Mouse (Mus musculus) MN1 (cell line): ENCODE measurements around the gene Ssh1.
A peak's percentile ranks its signal among the peaks of the same experiment; 100 is the strongest.

Source experiments
- DNase-seq: peaks from one replicate; pipeline ENCODE4 v3.0.0-alpha.2; 2016; ENCODE audit warnings: low spot score

The Ssh1 gene

GRCm38 (mm10) chr5:113965659-113966185 lies 28.0 kb downstream of the Ssh1 start:
- DNase-seq, result no peak

GRCm38 (mm10) chr5:113964972-113965371 lies 28.7 kb downstream of the Ssh1 start:
- no peak for DNase-seq

GRCm38 (mm10) chr5:113961776-113962175 lies 31.9 kb downstream of the Ssh1 start:
- no peak for DNase-seq

GRCm38 (mm10) chr5:113960416-113960815 lies 33.3 kb downstream of the Ssh1 start:
- DNase-seq, result no peak

GRCm38 (mm10) chr5:113959039-113959438 lies 34.7 kb downstream of the Ssh1 start:
- no peak for DNase-seq

GRCm38 (mm10) chr5:113956510-113956909 lies 37.2 kb downstream of the Ssh1 start:
- peak; percentile 88 for DNase-seq

GRCm38 (mm10) chr5:113955691-113956090 lies 38.0 kb downstream of the Ssh1 start:
- no peak for DNase-seq

GRCm38 (mm10) chr5:113955281-113955680 lies 38.4 kb downstream of the Ssh1 start:
- DNase-seq, result no peak

GRCm38 (mm10) chr5:113954421-113954820 lies 39.3 kb downstream of the Ssh1 start:
- peak; percentile 91 for DNase-seq

- no peak for DNase-seq
Measured at GRCm38 (mm10) chr5:113952519-113952918, 41.2 kb downstream of the Ssh1 start.

GRCm38 (mm10) chr5:113951693-113952071 lies 42.0 kb downstream of the Ssh1 start:
- no peak for DNase-seq

GRCm38 (mm10) chr5:113950786-113951692 lies 42.7 kb downstream of the Ssh1 start:
- DNase-seq, result peak; percentile 72

GRCm38 (mm10) chr5:113950133-113950532 lies 43.6 kb downstream of the Ssh1 start:
- DNase-seq, result peak; percentile 35

GRCm38 (mm10) chr5:113947280-113947679 lies 46.4 kb downstream of the Ssh1 start:
- DNase-seq, result no peak

- no peak for DNase-seq
Measured at GRCm38 (mm10) chr5:113945126-113945525, 48.6 kb downstream of the Ssh1 start.

GRCm38 (mm10) chr5:113943328-113943727 lies 50.4 kb downstream of the Ssh1 start:
- no peak for DNase-seq

GRCm38 (mm10) chr5:113942580-113942979 lies 51.1 kb downstream of the Ssh1 start:
- DNase-seq, result peak; percentile 42

GRCm38 (mm10) chr5:113939263-113939900 lies 54.3 kb downstream of the Ssh1 start:
- DNase-seq, result no peak

GRCm38 (mm10) chr5:113937650-113938049 lies 56.0 kb downstream of the Ssh1 start:
- peak; percentile 64 for DNase-seq

- no peak for DNase-seq
Measured at GRCm38 (mm10) chr5:113933889-113934288, 59.8 kb downstream of the Ssh1 start.

- no peak for DNase-seq
Measured at GRCm38 (mm10) chr5:113933480-113933879, 60.2 kb downstream of the Ssh1 start.

- DNase-seq, result no peak
Measured at GRCm38 (mm10) chr5:113932310-113932709, 61.4 kb downstream of the Ssh1 start.
